Mouse (Mus musculus) gonadal fat pad, adult 2 months (tissue): Measurements from ENCODE around the gene Otx2. TPM values are rescaled to one million over a fixed set of nuclear protein-coding genes. Genes with fewer than 3 reads are reported as not detected.

Experiments used
- DNase-seq: peaks from one replicate; pipeline ENCODE4 v3.0.0-alpha.2; 2012; ENCODE audit warnings: low read depth
- polyA plus RNA-seq: library from polyadenylated mRNA; depleted of rRNA; stranded (reverse); fragments of >200 nt; gene quantifications from 2 replicates; pipeline ENCODE4 v1.2.3, GENCODE M21; 2012

The Otx2 gene
- polyA plus RNA-seq, 1 experiment = not detected

GRCm38 (mm10) chr14:48668761-48669303, 4.8 kb downstream of the Otx2 start:
- no peak for DNase-seq

GRCm38 (mm10) chr14:48668051-48668481, 5.6 kb downstream of the Otx2 start:
- DNase-seq = no peak

GRCm38 (mm10) chr14:48667396-48667795, 6.2 kb downstream of the Otx2 start:
- DNase-seq = no peak

GRCm38 (mm10) chr14:48666771-48667170, 6.8 kb downstream of the Otx2 start:
- no peak for DNase-seq

GRCm38 (mm10) chr14:48665816-48666661, 7.6 kb downstream of the Otx2 start:
- no peak for DNase-seq

GRCm38 (mm10) chr14:48664841-48665815, 8.5 kb downstream of the Otx2 start:
- DNase-seq = no peak

- DNase-seq = no peak
Observed at GRCm38 (mm10) chr14:48664001-48664810, 9.4 kb downstream of the Otx2 start.

- DNase-seq = no peak
Observed at GRCm38 (mm10) chr14:48663531-48663930, 10.1 kb downstream of the Otx2 start.

GRCm38 (mm10) chr14:48662568-48663236, 10.9 kb downstream of the Otx2 start:
- no peak for DNase-seq

- DNase-seq = no peak
Observed at GRCm38 (mm10) chr14:48661646-48662567, 11.7 kb downstream of the Otx2 start.

GRCm38 (mm10) chr14:48661151-48661550, 12.5 kb downstream of the Otx2 start:
- DNase-seq = no peak

- DNase-seq = no peak
Observed at GRCm38 (mm10) chr14:48660593-48660992, 13.0 kb downstream of the Otx2 start.

- no peak for DNase-seq
Observed at GRCm38 (mm10) chr14:48659661-48660060, 14.0 kb downstream of the Otx2 start.

- DNase-seq = no peak
Observed at GRCm38 (mm10) chr14:48657241-48657640, 16.4 kb downstream of the Otx2 start.

GRCm38 (mm10) chr14:48656711-48657110, 16.9 kb downstream of the Otx2 start:
- DNase-seq = no peak

- DNase-seq = no peak
Observed at GRCm38 (mm10) chr14:48655792-48656550, 17.6 kb downstream of the Otx2 start.

- no peak for DNase-seq
Observed at GRCm38 (mm10) chr14:48655073-48655791, 18.4 kb downstream of the Otx2 start.

- DNase-seq = no peak
Observed at GRCm38 (mm10) chr14:48654551-48655072, 19.0 kb downstream of the Otx2 start.
